Mouse (Mus musculus): ENCODE results near the gene Hoxa4. TPM values are rescaled to one million over a fixed set of nuclear protein-coding genes. Genes with fewer than 3 reads are reported as not detected.

Hoxa4 gene
- total RNA-seq, 4 experiments from 2014 or later = not detected

DNA sequence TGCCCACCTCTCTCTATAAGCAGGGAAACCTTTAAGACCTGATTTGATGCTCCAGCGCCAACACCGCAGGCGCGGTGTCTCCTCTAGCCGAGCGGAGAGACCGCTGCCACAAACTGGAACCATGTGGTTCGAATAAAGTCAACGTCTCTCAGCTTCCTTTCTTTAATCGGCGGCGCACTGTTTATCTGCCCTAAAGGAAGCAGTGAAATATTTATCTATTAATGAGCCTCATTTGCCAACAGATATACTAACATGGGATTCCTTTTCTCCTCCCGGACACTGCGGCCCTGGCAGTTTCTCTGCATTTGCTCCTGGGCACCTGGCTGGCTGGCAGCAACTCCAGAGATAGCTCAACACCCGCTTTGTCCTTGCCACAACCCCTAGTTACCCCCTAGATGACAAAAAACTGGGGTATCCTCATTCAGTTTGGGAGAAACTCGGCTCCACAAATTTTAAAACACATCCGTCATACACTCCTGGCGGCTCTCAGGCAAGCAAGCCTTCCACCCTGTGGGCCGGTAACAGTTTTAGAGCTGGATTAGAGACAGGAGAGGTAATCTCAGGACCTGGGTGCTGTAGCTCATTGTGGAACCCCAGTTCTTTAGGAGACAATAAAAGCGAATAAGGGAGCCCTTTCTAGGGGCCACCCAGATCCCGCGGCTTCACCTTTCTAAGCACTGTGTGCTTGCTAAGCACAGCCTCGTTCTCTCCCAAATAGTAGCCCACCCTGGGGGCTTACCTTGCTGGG lies 26.5 kb upstream of the Hoxa4 start:
- no peak for DNase-seq (ENCODE audit: low spot score in 2 of 2)

DNA sequence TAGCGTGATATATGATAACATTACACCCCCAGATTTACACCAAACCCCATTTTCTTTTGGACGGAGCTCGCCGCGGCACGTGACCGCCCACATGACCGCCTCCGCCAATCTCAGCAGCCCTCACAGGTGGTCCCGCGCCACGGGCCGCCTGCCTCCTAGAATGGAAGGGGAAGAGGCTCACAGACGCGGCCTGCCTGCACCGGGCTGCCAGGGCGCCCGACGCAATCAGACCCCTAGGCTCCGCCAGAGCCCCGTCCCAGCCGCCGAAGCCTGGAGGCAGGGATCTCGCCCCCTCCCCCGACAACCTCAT lies 25.9 kb upstream of the Hoxa4 start:
- DNase-seq (ENCODE audit: low spot score in 2 of 2) = no peak

GRCm38 (mm10) chr6:52216691-52217458 lies 25.3 kb upstream of the Hoxa4 start:
- no peak for DNase-seq (ENCODE audit: low spot score in 2 of 2)

- no peak for DNase-seq (ENCODE audit: low spot score in 2 of 2)
Measured at GRCm38 (mm10) chr6:52215771-52216535, 24.4 kb upstream of the Hoxa4 start.

- no peak for DNase-seq (ENCODE audit: low spot score in 2 of 2)
Measured at GRCm38 (mm10) chr6:52215070-52215469, 23.5 kb upstream of the Hoxa4 start.

DNA sequence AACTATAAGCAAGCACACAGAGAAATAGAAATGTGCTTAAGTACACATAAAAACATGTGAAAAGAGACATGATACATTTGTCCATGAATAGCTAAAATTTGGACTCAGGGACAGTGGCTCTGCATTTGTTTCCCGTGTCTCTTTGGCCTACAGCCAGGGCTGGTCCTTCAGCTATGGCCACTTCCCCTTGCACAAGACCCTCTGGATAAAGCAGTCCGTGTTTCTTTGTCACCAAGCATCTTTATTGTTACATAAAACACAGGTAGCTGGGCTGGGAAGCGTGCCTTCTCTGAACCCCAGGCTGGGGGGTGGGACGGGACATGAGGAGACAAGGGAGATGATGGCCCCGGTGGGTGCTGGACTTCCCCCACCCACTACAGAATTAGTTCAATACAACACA lies 22.7 kb upstream of the Hoxa4 start:
- DNase-seq (ENCODE audit: low spot score in 2 of 2) = no peak

DNA sequence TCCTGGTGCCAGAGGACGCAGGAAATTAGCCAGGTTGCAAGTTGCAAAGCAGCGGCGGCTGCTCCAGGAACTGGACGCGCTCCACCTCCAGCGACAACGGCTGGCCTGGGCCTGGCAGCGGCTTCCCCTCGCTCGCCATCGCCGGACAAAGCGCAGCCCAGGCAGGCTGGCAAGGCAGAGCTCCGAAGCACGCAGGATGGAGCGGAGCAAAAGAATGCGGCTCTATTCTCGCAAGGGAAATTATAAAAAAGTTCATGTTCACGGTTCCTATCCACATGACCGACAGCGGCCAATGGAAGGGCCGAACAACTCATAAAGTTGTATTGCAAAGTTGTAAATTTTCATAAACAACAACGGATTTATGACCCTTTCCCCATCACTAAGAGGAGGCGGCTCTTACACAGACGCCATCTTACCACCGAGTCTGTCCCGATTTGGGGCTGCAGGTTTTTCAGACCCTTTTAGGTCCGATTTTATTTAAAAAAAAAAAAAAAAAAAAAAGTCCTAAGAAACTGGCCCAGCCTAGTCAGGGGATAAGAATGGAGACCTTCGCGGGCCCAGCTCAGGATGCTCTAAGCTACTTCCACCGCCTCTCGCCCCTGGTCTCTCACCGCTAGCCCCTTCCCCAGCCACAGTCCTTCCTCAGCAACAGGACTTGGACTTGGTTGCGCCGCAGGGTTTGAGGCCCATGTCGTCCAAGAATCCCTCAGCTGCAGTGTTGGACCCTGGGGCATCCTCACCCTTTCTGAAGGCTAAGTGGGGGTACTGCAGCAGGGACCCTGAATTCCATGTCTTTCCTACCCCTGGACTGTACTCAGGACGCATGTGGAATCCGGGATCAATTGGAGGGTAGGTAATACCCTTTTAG lies 21.8 kb upstream of the Hoxa4 start, which contains the start of the genes Hoxa3 and Gm28308:
TSS of gene Hoxa3 (minus strand) at position 218 of the 868 bp plus-strand sequence.
TSS of gene Gm28308 (minus strand) at position 221 of the 868 bp plus-strand sequence.
- DNase-seq (ENCODE audit: low spot score in 2 of 2) = no peak

- no peak for DNase-seq (ENCODE audit: low spot score in 2 of 2)
Measured at GRCm38 (mm10) chr6:52212556-52213118, 21.1 kb upstream of the Hoxa4 start.

DNA sequence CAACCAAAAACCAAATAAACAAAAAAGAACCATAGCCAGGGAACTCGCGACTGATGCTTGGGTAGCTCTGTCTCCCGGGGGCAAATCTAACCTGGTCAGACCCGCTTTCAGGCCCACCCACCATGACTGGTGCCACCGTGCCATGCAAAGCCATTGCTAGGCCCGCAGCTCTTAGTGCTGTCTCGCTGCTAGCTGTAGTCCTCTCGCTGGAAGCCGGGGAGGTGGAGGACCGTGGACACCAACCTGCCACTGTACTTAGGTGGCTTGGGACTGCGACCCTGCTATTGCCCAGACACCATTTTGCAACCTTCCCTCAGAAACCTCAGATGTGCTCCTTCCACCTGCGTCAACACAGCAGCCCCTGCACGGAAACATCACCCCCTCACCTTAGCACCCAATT lies 20.4 kb upstream of the Hoxa4 start:
- DNase-seq (ENCODE audit: low spot score in 2 of 2) = no peak

DNA sequence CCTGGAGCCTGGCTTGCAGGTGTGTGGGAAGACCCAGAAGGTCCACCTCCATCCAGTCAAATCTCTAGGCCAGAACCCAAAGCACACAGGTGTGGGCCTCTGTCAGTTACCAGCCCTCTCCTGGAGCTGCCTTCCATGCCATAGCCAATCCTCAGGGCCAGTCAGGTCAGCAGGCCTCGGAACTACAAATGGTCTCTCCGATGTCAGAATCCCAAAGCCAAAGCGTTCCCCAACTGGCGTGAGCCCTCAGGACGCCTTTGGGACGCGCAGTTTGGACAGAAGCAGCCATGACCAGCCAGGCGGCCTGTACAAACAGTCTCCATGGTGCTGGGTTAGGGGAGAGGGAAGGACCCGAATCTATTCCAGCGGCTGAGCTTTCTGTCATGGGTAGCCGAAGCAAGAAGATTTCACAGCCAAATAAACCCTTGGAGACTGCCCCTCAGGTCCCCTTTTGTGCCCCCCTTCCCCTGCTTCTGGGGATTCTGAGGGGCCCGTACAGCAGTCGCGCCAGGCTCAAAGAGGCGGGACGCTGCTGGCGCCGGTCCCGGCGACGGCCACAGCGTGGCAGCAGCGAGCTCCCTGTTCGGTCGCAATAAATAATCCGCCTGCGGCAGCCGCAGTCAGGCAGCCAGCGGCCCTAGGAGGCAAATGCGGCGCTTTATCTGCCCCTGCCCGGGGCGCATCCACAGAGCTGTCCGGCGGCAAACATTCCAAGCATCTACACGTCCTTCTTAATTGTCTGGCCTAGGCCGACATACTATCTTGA lies 19.8 kb upstream of the Hoxa4 start:
- no peak for DNase-seq (ENCODE audit: low spot score in 2 of 2)

DNA sequence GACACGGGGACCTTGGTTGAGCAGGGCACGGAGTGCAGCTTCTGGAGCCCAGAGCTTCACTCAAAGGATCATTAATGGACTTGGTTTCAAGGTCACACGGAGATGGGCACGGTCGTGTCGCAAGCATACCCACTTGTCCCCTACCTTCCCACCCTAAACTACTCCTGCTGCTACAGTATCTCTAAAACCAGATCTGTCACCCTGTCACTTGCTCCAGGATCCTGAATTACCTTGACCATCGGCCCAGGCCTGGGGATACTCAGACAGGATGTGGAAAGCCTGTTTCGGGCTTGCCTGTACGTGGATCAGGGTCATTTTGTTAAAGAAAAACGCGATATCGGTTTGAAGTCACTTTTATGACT lies 18.1 kb upstream of the Hoxa4 start:
- no peak for DNase-seq (ENCODE audit: low spot score in 2 of 2)

- DNase-seq (ENCODE audit: low spot score in 2 of 2) = no peak
Measured at GRCm38 (mm10) chr6:52208868-52209684, 17.5 kb upstream of the Hoxa4 start.

DNA sequence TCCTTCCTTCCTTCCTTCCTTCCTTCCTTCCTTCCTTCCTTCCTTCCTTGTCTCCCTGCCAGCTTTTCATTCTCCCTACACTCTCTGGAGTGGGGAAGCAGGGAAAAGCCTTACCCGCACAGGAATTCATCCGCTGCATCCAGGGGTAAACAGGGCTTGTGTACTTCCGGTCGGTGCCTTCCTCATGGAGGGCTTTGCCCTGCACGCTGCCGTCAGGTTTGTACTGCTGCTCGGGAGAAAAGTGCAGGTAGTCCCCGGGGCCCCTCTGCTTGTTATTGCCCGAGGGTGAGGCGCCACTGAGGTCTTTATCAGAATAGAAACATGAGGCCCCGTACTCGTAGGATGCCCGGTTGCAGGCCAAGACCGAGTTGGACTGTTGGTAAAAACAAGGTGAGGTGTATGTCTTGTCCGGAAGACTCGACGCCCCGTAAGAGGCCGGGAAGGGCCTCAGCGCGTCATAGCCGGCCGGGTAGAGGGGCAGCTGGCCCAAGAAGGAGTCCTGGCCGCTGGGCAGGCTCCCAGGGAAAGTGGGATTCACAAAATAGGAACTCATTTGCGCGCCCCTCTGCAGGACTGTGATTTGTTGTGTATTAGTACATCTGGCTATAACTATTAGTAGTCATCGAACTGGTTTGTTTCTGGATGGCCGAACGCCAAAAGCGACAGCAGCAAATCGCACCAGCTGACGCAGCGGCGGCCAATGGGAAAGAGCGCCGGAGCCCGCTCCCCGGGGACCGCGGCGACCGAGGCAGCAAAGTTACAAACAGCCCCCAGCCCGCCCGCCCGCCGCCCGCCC lies 16.7 kb upstream of the Hoxa4 start, which contains the start of gene Hoxa6:
TSS of gene Hoxa6 (minus strand) at position 651 of the 796 bp plus-strand sequence.
- no peak for DNase-seq (ENCODE audit: low spot score in 2 of 2)

DNA sequence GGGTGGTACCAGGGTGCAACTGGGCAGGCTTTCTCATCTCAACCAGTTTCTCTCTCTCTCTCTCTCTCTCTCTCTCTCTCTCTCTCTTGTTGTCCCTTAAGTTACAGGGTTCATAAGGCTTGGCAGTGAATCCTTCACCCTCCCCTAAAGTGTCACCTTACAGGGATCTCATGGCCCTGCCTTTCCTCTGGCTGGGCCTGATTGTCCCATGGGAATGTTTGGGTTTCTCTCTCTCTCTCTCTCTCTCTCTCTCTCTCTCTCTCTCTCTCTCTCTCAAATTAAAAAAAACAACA lies 16.1 kb upstream of the Hoxa4 start:
- DNase-seq (ENCODE audit: low spot score in 2 of 2) = no peak

DNA sequence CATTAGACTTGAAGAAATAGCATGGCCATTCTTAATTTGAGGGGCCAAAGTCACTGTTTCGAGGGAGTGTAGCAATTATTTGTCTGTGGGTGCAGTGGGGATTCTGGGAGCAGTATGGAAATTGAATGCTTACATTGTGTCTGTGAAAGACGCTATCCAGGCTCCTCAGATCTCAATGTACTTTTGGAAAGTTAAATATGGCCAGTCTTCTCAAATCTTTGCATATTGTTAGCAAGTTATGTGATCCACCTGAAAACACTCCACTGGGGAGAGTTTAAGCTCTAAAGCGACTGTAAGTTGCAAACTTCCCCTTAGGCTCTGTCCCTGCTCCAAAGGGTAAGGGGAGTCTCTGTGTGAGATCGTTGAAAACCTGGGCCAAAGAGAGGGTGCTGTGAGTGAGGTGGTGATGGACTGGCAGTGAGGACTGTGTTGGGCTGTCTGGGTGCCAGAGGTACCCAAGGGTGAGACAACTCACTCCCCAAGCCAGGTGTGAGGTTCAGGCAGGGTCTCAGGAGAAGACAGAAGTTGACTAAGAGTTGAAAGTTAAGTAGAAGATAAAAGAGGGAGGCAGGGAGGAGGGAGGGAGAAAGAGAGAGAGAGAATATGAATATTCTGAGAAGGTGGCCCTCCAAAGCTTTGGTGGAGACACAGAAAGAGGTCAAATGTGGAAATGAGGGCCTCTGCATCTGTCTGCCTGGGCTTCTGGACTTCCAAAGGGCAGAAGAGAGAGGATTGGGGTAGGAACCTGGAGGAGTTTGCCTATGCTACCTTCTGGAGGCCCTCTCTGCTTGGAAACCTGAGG lies 15.5 kb upstream of the Hoxa4 start:
- DNase-seq (ENCODE audit: low spot score in 2 of 2) = no peak

- DNase-seq (ENCODE audit: low spot score in 2 of 2) = no peak
Measured at GRCm38 (mm10) chr6:52205638-52206621, 14.4 kb upstream of the Hoxa4 start.
